Mouse (Mus musculus): Measurements from ENCODE around the gene Tcl1b4. TPM values are rescaled to one million over a fixed set of nuclear protein-coding genes. Genes with fewer than 3 reads are reported as not detected.

The Tcl1b4 gene
- not detected for polyA plus RNA-seq (2014; fragmentation: Illumina TruSeq; extraction: RNeasy Lipid Tissue Mini Kit (QIAGEN cat#74804); ENCODE audit: low read depth, low replicate concordance)

DNA sequence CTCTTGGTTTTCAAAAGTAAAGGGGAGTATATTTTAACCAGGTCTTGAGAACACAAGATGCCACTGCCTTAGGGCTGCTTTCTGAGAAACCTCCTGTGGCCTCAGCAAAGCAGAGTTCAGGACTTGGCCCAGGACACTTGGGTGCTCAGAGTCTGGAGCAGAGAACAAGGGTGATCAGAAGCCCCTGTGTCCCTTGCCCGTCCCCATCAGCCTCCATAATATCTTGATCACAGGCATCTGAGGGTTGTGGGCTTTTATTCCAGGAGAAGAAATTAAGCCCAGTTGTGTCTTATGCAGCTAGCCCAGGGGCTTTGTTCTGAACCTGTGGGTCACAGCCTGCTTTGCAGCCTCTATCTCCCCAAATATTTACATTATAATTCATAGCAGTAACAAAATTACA is at the start of gene Tcl1b4:
TSS of gene Tcl1b4 (plus strand) at position 301 of the 400 bp plus-strand sequence.

GRCm38 (mm10) chr12:105159390-105159789 is 42.4 kb upstream of the Tcl1b4 start, which contains the start of gene Tcl1b1:
Gene Tcl1b1 (plus strand): TSS chr12:105159690.

GRCm38 (mm10) chr12:105176044-105176443 is 25.7 kb upstream of the Tcl1b4 start, which contains the start of gene Tcl1b5:
Gene Tcl1b5 (plus strand): TSS chr12:105176344.

GRCm38 (mm10) chr12:105190743-105191142 is 11.0 kb upstream of the Tcl1b4 start, which contains the start of gene Tcl1b3:
Gene Tcl1b3 (plus strand): TSS chr12:105191043.

DNA sequence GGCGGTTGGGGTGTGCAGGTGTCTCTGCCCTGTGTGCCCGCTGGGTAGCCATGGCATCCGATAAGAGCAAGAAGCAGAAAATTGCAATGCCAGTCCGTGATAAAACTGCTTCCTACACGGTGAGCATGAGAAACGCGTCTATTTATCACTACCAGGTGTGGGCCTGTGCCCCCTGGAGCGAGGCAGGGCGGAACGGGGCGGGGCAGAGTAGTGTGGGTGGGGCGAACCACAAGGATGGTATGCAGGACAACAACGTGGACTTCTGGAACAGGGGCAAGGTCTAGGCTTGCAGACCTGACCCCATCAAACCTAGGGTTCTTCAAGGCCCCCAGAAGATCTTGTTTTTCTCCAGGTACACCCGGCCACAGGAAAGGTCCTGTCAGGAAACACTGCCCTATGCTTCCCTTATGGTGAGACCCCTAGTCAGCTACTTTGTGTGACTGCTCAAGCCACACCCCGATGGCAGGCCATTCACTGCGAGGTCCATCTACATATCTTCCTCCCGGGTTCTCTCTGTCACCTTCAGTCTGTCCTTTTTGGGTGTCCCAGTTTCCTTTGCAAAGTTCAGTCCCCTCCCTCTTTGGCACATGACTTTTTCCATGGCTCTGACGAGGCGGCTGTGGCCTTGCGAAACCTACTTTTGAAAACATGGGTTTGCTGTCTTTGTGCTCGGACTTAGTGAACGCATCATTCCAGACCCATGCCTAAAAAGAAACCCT is 21.0 kb downstream of the Tcl1b4 start, which contains the start of gene Tcl1:
TSS of gene Tcl1 (minus strand) at position 193 of the 719 bp plus-strand sequence.

Other genes starting within 250 kb of the Tcl1b4 start
- gene Syne3, start 192.1 kb upstream of the Tcl1b4 start, polyA plus RNA-seq (2014; fragmentation: Illumina TruSeq; extraction: RNeasy Lipid Tissue Mini Kit (QIAGEN cat#74804); ENCODE audit: low read depth, low replicate concordance) = 3.0 TPM
- gene Glrx5, start 169.3 kb upstream of the Tcl1b4 start, polyA plus RNA-seq (2014; fragmentation: Illumina TruSeq; extraction: RNeasy Lipid Tissue Mini Kit (QIAGEN cat#74804); ENCODE audit: low read depth, low replicate concordance) = 14.8 TPM
- gene Tcl1b2, start 55.9 kb upstream of the Tcl1b4 start, polyA plus RNA-seq (2014; fragmentation: Illumina TruSeq; extraction: RNeasy Lipid Tissue Mini Kit (QIAGEN cat#74804); ENCODE audit: low read depth, low replicate concordance) = not detected
- not detected for gene Tcl1b1, start 42.3 kb upstream of the Tcl1b4 start, polyA plus RNA-seq (2014; fragmentation: Illumina TruSeq; extraction: RNeasy Lipid Tissue Mini Kit (QIAGEN cat#74804); ENCODE audit: low read depth, low replicate concordance)
- gene Tcl1b5, start 25.6 kb upstream of the Tcl1b4 start, polyA plus RNA-seq (2014; fragmentation: Illumina TruSeq; extraction: RNeasy Lipid Tissue Mini Kit (QIAGEN cat#74804); ENCODE audit: low read depth, low replicate concordance) = not detected
- not detected for gene Tcl1b3, start 10.9 kb upstream of the Tcl1b4 start, polyA plus RNA-seq (2014; fragmentation: Illumina TruSeq; extraction: RNeasy Lipid Tissue Mini Kit (QIAGEN cat#74804); ENCODE audit: low read depth, low replicate concordance)
- gene Tcl1, start 20.8 kb downstream of the Tcl1b4 start, polyA plus RNA-seq (2014; fragmentation: Illumina TruSeq; extraction: RNeasy Lipid Tissue Mini Kit (QIAGEN cat#74804); ENCODE audit: low read depth, low replicate concordance) = not detected
- gene Tunar, start 131.9 kb downstream of the Tcl1b4 start, polyA plus RNA-seq (2014; fragmentation: Illumina TruSeq; extraction: RNeasy Lipid Tissue Mini Kit (QIAGEN cat#74804); ENCODE audit: low read depth, low replicate concordance) = not detected